Mouse (Mus musculus) kidney, embryonic 15.5 days (tissue): ENCODE results near the gene Unc13c. TPM values are rescaled to one million over a fixed set of nuclear protein-coding genes. Genes with fewer than 3 reads are reported as not detected.
A peak's percentile ranks its signal among the peaks of the same experiment; 100 is the strongest.

Experiments used
- ATAC-seq: fragments of 200-750 bp; cut with Nextera tagmentation; replicated peaks from 2 replicates; pipeline ENCODE4 v1.8.0; 2017; ENCODE audit warnings: moderate TSS enrichment; ENCODE audit not compliant: low FRiP score
- H3K27ac ChIP-seq: fragments of 300-500 bp; sonication (generic); 2 replicates; pipeline ENCODE4 v1.5.1; 2015; ENCODE audit warnings: mild to moderate bottlenecking, inconsistent platforms
- H3K27me3 ChIP-seq: fragments of 300-500 bp; sonication (generic); 2 replicates; pipeline ENCODE4 v1.6.1; 2015; ENCODE audit warnings: inconsistent platforms
- H3K36me3 ChIP-seq: fragments of 300-500 bp; sonication (generic); 2 replicates; pipeline ENCODE4 v1.6.1; 2015; ENCODE audit warnings: inconsistent platforms
- H3K4me1 ChIP-seq: fragments of 300-500 bp; sonication (generic); 2 replicates; pipeline ENCODE4 v1.6.1; 2015; ENCODE audit warnings: inconsistent platforms
- H3K4me2 ChIP-seq: fragments of 300-500 bp; sonication (generic); 2 replicates; pipeline ENCODE4 v1.6.1; 2015; ENCODE audit warnings: moderate library complexity, mild to moderate bottlenecking, inconsistent platforms
- H3K4me3 ChIP-seq: fragments of 300-500 bp; sonication (generic); replicated peaks from 2 replicates; pipeline ENCODE4 v1.5.1; 2015; ENCODE audit warnings: mild to moderate bottlenecking, inconsistent platforms
- H3K9ac ChIP-seq: fragments of 300-500 bp; sonication (generic); 2 replicates; pipeline ENCODE4 v1.6.1; 2015; ENCODE audit warnings: mild to moderate bottlenecking, inconsistent platforms
- H3K9me3 ChIP-seq: fragments of 300-500 bp; sonication (generic); replicated peaks from 2 replicates; pipeline ENCODE4 v1.6.1; 2016; ENCODE audit warnings: inconsistent platforms
- WGBS: fragments of 180-500 bp; shearing (Covaris S2); methylation state at CpG from one replicate; pipeline ENCODE4 v1.1.7; 2015; ENCODE audit warnings: mixed read lengths; 5-methylcytosine and 5-hydroxymethylcytosine counted together
- polyA plus RNA-seq: library from polyadenylated mRNA; unstranded; fragments of >200 nt; fragmentation: Nextera tagmentation; extraction: Ambion mirVana; gene quantifications from 2 replicates; pipeline ENCODE4 v1.2.1, GENCODE M21; 2015

The Unc13c gene
- polyA plus RNA-seq = 0.49 and 0.52 TPM in 2 replicates

DNA sequence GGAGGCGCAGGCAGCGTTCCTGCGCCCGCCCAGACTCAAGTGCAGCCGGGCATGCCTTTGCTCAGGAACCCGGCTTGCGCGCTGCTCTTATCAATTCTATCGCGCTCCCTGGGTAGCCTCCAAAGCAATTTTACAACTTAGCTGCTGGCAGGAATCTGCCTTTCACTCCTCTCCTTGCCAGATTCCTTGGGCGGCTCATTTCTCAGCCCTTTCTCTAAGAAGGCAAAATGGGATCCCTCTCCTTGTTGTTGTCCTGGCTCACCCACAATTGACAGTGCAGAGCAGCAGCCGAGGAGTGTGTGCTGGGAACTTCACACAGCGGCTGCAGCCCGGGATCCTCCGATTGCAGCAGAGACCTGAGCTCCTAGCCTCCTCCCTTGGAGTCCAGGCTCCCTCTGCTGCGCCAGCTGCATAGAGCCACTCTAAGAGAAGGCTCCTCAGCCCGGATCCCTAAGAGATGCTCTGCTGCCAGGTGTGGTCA is at the start of gene Unc13c:
Gene Unc13c, minus strand, starts transcription at position 326 of the 481 bp plus-strand sequence.
- peaks cover 19% of the 10 kb centered on the region for H3K4me1 ChIP-seq
- ATAC-seq = peak; percentile 81; the same call in 1 of the 2 replicates
- peak within 1 kb of the TSS; percentile 66 for H3K4me2 ChIP-seq
- H3K27ac ChIP-seq = no peak within 1 kb of the TSS
- peaks cover 42% of the 10 kb centered on the region for H3K27me3 ChIP-seq
- peak within 1 kb of the TSS; percentile 37 for H3K4me3 ChIP-seq
- 2% methylated on average over 17 of the region's 17 CpGs for WGBS
- H3K9ac ChIP-seq = no peak within 1 kb of the TSS
- no peaks in the 10 kb centered on the region for H3K36me3 ChIP-seq
- H3K9me3 ChIP-seq = no peaks in the 10 kb centered on the region

DNA sequence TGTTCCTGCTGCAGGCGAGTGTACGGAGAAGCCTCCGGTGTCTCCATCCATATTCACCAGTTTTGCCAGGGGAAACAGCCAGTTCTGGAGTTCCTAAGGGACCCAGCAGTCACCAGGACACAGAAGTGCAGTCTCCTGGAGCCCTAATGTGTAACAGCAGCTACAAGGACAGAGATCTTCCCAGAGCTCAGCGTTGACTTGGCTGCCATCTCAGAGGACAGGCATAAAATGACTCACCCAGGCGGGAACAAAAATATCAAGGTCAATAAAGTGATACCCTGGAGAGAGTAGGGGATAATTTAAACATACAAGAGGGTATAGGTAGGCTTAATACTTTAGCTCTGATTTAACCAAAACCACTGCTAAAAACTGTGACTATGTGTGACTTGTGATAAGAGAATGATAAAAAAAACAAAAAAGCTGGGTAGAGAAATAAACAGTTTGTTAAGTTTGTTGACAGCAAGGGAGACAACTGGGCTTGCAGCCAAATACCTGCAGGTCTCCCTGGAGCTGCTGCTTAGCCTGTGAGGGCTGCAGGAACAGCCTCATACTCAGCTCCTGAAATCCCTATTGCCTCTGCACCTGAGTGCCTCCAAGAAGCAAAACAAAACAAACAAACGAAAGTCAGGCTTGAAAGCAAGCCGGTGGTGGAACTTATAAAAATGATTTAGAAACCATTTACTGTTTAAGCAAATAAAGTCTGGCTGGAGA is 39.4 kb upstream of the Unc13c start:
- Histone ChIP-seq H3K4me1 (no peaks in the 10 kb centered on the region), H3K9ac (no peak overlapping the region), H3K9me3 (no peaks in the 10 kb centered on the region), H3K27ac (no peak overlapping the region), H3K36me3 (no peaks in the 10 kb centered on the region), H3K27me3 (no peaks in the 10 kb centered on the region), H3K4me2 (no peak overlapping the region), H3K4me3 (no peak overlapping the region)
- no peak for ATAC-seq
- 67% methylated on average over 7 of the region's 7 CpGs for WGBS

DNA sequence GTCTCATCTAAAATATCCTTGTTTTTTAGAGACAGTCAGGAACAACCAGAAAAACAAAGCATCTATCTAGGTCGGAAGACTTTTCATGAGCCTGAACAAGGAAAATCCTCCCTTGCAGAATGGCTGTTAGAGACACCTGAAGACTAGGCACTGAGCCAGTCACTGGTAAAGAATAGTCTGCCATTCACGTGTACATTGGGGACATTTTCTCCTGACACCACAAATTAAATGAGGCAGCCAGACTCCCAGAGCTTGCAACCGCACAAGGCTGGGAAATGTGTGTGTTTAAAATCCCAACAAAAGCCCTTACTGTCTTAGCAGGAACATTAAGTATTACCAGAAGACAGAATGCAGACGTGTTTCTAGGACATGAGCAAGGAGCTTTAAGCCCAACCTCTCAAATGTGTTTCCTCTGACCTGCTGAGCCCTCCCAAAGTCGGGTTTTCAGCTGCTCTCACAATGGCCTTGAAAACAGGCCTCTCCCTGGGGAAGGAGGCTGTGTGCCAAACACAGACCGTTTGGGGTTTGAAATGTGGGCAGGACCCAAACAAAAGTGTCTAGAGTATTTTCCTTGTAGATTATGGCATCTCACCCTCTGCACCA is 33.7 kb upstream of the Unc13c start:
- 33% methylated on average over 6 of the region's 6 CpGs for WGBS
- no peaks in the 10 kb centered on the region for H3K27me3 ChIP-seq
- no peak overlapping the region for H3K27ac ChIP-seq
- no peak for ATAC-seq
- H3K4me3 ChIP-seq = no peak overlapping the region
- H3K4me1 ChIP-seq = no peaks in the 10 kb centered on the region
- H3K9ac ChIP-seq = no peak overlapping the region
- no peak overlapping the region for H3K4me2 ChIP-seq
- H3K36me3 ChIP-seq = no peaks in the 10 kb centered on the region
- H3K9me3 ChIP-seq = no peaks in the 10 kb centered on the region

DNA sequence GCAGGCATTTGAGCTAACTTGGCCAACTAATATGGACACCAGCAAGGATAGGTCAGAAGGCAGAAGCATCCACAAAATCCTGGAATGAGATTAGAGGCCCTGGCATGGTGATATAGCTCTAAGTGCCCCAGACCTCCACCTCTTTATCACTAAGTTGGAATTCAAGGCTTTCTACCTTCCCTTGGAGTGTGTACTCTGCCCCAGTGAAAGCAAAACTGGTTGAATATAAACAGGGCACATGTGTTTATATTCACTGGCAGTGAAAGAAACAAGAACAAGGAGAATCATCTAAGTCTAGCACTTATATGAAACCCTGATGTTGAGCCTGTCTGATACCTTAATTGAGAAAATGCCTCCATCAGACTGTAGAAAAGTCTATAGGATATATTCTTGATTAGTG is 19.3 kb upstream of the Unc13c start:
- H3K4me3 ChIP-seq = no peak overlapping the region
- H3K36me3 ChIP-seq = no peaks in the 10 kb centered on the region
- no peaks in the 10 kb centered on the region for H3K4me1 ChIP-seq
- no peaks in the 10 kb centered on the region for H3K27me3 ChIP-seq
- H3K27ac ChIP-seq = no peak overlapping the region
- no peak for ATAC-seq
- 0 out of 2 replicates have a peak, but pooled peaks cover 5% of the 10 kb centered on the region for H3K9me3 ChIP-seq
- H3K9ac ChIP-seq = no peak overlapping the region
- no peak overlapping the region for H3K4me2 ChIP-seq

DNA sequence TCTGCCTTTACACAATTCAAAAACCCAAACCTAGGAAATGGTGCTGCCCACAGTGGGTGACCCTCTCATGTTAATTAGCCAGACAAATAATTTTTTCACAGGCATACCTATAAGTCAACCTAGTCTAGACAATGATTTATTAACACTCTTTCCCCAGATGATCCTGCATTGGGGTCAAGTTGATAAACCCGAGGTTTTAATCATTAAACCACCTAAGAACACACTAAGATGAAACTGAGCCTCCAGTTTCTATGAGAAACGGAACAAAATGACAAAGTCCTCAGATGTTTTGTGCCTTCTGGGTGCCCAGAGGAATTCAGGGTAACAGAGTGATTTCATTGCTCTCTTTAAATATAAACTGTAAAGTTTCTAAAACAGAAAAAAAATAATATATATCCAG is 18.5 kb upstream of the Unc13c start:
- Histone ChIP-seq H3K9ac (no peak overlapping the region), H3K27ac (no peak overlapping the region), H3K4me1 (no peaks in the 10 kb centered on the region), H3K4me3 (no peak overlapping the region), H3K4me2 (no peak overlapping the region), H3K9me3 (0 out of 2 replicates have a peak, but pooled peaks cover 5% of the 10 kb centered on the region), H3K27me3 (no peaks in the 10 kb centered on the region), H3K36me3 (no peaks in the 10 kb centered on the region)
- no peak for ATAC-seq
- WGBS = 67% methylated on average over 2 of the region's 2 CpGs

GRCm38 (mm10) chr9:73982597-73983344 is 14.0 kb upstream of the Unc13c start:
- H3K27me3 ChIP-seq = no peaks in the 10 kb centered on the region; the same call in 1 of the 2 replicates
- H3K36me3 ChIP-seq = no peaks in the 10 kb centered on the region
- H3K9ac ChIP-seq = no peak overlapping the region
- no peak for ATAC-seq
- no peaks in the 10 kb centered on the region for H3K4me1 ChIP-seq
- H3K27ac ChIP-seq = no peak overlapping the region
- H3K4me3 ChIP-seq = no peak overlapping the region
- H3K4me2 ChIP-seq = no peak overlapping the region
- 11% methylated on average over 6 of the region's 6 CpGs for WGBS
- H3K9me3 ChIP-seq = no peaks in the 10 kb centered on the region

- no peak overlapping the region for H3K9ac ChIP-seq
- no peak overlapping the region for H3K4me3 ChIP-seq
- H3K36me3 ChIP-seq = no peaks in the 10 kb centered on the region
- no peak overlapping the region for H3K4me2 ChIP-seq
- 44% methylated on average over 8 of the region's 8 CpGs for WGBS
- H3K27me3 ChIP-seq = peaks cover 32% of the 10 kb centered on the region
- ATAC-seq = peak; percentile 63
- H3K9me3 ChIP-seq = no peaks in the 10 kb centered on the region
- H3K27ac ChIP-seq = no peak overlapping the region
- peaks cover 19% of the 10 kb centered on the region for H3K4me1 ChIP-seq
Observed at GRCm38 (mm10) chr9:73972327-73972988, 3.7 kb upstream of the Unc13c start.

DNA sequence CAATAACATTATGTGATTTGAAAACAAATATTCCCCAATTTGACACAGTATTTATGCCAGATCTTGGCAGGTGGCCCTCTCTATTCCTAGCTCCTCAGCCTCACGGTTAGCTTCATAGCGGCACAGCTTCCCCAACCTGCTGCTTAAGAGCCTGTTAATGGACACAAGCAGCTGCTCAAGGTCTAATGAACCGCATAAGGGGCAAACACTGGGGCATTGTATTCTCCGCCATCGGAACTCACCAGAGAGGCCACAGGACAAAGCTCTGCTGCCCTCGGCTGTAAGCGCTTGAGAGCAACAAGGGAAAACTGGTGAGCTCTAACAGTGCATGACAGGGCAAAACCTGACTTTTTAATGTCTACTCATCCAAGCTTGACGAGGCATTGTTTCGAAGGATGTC is 2.0 kb upstream of the Unc13c start:
- Histone ChIP-seq H3K4me2 (no peak overlapping the region), H3K36me3 (no peaks in the 10 kb centered on the region), H3K4me3 (no peak overlapping the region), H3K9me3 (no peaks in the 10 kb centered on the region), H3K27ac (no peak overlapping the region), H3K27me3 (peaks cover 42% of the 10 kb centered on the region), H3K4me1 (peaks cover 19% of the 10 kb centered on the region), H3K9ac (no peak overlapping the region)
- ATAC-seq = peak; percentile 73
- 52% methylated on average over 9 of the region's 9 CpGs for WGBS

GRCm38 (mm10) chr9:73965322-73965915 is 3.3 kb downstream of the Unc13c start:
- 57% methylated on average over 9 of the region's 9 CpGs for WGBS

DNA sequence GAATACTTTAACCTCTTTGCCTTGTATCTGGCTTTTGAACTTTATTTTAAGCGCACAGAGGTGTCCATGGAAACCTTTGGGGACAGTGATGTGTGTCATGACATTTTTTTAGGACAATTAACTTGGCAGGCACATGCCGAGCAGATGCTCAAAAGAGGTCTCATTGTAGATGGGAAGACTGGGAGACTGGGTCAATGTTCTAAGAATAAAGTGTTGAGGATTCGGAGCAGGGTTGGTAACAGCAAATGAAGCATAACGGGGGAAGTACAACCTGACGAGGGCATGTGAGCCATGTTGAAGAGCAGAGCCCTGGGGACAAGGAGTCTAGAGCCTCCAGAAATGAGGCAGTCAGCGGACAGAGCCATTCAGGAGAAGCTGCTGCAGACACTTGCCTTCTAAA is 6.3 kb downstream of the Unc13c start:
- Histone ChIP-seq H3K9me3 (no peaks in the 10 kb centered on the region), H3K27me3 (peaks cover 10% of the 10 kb centered on the region), H3K36me3 (no peaks in the 10 kb centered on the region), H3K4me1 (no peaks in the 10 kb centered on the region), H3K4me3 (no peak overlapping the region), H3K4me2 (no peak overlapping the region), H3K27ac (no peak overlapping the region), H3K9ac (no peak overlapping the region)
- no peak for ATAC-seq
- 83% methylated on average over 6 of the region's 6 CpGs for WGBS

More at GRCm38 (mm10) chr9:73965322-73965915, 3.3 kb downstream of the Unc13c start:
- no peaks in the 10 kb centered on the region for H3K9me3 ChIP-seq
- H3K36me3 ChIP-seq = no peaks in the 10 kb centered on the region
- ATAC-seq = no peak
- H3K4me3 ChIP-seq = no peak overlapping the region
- no peak overlapping the region for H3K4me2 ChIP-seq
- H3K27me3 ChIP-seq = peaks cover 32% of the 10 kb centered on the region
- H3K9ac ChIP-seq = no peak overlapping the region
- H3K27ac ChIP-seq = no peak overlapping the region
- H3K4me1 ChIP-seq = peaks cover 15% of the 10 kb centered on the region

- Histone ChIP-seq H3K9me3 (no peaks in the 10 kb centered on the region), H3K36me3 (no peaks in the 10 kb centered on the region), H3K4me1 (no peaks in the 10 kb centered on the region), H3K27ac (no peak overlapping the region), H3K9ac (no peak overlapping the region), H3K4me2 (no peak overlapping the region), H3K27me3 (no peaks in the 10 kb centered on the region), H3K4me3 (no peak overlapping the region)
- ATAC-seq = no peak
Observed at GRCm38 (mm10) chr9:73952331-73952730, 16.4 kb downstream of the Unc13c start.
